Mouse (Mus musculus): ENCODE measurements around the gene Efcab6. TPM values are rescaled to one million over a fixed set of nuclear protein-coding genes. Genes with fewer than 3 reads are reported as not detected.

Gene Efcab6
- polyA plus RNA-seq, 1 experiment from 2014 or later, result 0.10 TPM

- Histone ChIP-seq H3K9ac (no peak overlapping the region), H3K27me3 (replicated peaks) (no peaks in the 10 kb centered on the region), H3K4me2 (replicated peaks) (no peak overlapping the region), H3K36me3 (no peaks in the 10 kb centered on the region), H3K9me3 (no peaks in the 10 kb centered on the region), H3K27ac (no peak overlapping the region), H3K4me3 (replicated peaks) (no peak overlapping the region), H3K4me1 (replicated peaks) (no peaks in the 10 kb centered on the region; the same call in 1 of the 2 replicates)
- WGBS, result 88% methylated on average over 7 of the region's 7 CpGs
- no peak for ATAC-seq
These were observed 108.2 kb downstream of the Efcab6 start for GRCm38 (mm10) chr15:83956996-83957395.

- WGBS, result 68% methylated on average over 8 of the region's 8 CpGs
- Histone ChIP-seq H3K36me3 (no peaks in the 10 kb centered on the region), H3K4me2 (replicated peaks) (no peak overlapping the region), H3K27ac (no peak overlapping the region), H3K27me3 (replicated peaks) (no peaks in the 10 kb centered on the region), H3K9ac (no peak overlapping the region), H3K4me3 (replicated peaks) (no peak overlapping the region), H3K4me1 (replicated peaks) (no peaks in the 10 kb centered on the region; the same call in 1 of the 2 replicates), H3K9me3 (no peaks in the 10 kb centered on the region)
- ATAC-seq, result no peak
These were observed 109.1 kb downstream of the Efcab6 start for GRCm38 (mm10) chr15:83955948-83956707.

GRCm38 (mm10) chr15:83949729-83950491 lies 115.3 kb downstream of the Efcab6 start:
- Histone ChIP-seq H3K9ac (no peak overlapping the region), H3K4me1 (replicated peaks) (no peaks in the 10 kb centered on the region), H3K27me3 (replicated peaks) (no peaks in the 10 kb centered on the region), H3K4me3 (replicated peaks) (no peak overlapping the region), H3K9me3 (no peaks in the 10 kb centered on the region), H3K4me2 (replicated peaks) (no peak overlapping the region), H3K36me3 (no peaks in the 10 kb centered on the region), H3K27ac (no peak overlapping the region)
- WGBS, result 39% methylated on average over 16 of the region's 16 CpGs
- no peak for ATAC-seq

- Histone ChIP-seq H3K4me1 (replicated peaks) (no peaks in the 10 kb centered on the region), H3K4me2 (replicated peaks) (no peak overlapping the region), H3K9me3 (no peaks in the 10 kb centered on the region), H3K4me3 (replicated peaks) (no peak overlapping the region), H3K9ac (no peak overlapping the region), H3K36me3 (no peaks in the 10 kb centered on the region), H3K27ac (no peak overlapping the region), H3K27me3 (replicated peaks) (no peaks in the 10 kb centered on the region)
- WGBS, result 39% methylated on average over 5 of the region's 5 CpGs
- ATAC-seq, result no peak
These were observed 125.5 kb downstream of the Efcab6 start for GRCm38 (mm10) chr15:83939703-83940102.

GRCm38 (mm10) chr15:83938466-83938865 lies 126.7 kb downstream of the Efcab6 start:
- Histone ChIP-seq H3K9ac (no peak overlapping the region), H3K4me3 (replicated peaks) (no peak overlapping the region), H3K9me3 (no peaks in the 10 kb centered on the region), H3K4me1 (replicated peaks) (no peaks in the 10 kb centered on the region), H3K36me3 (no peaks in the 10 kb centered on the region), H3K27ac (no peak overlapping the region), H3K4me2 (replicated peaks) (no peak overlapping the region), H3K27me3 (replicated peaks) (no peaks in the 10 kb centered on the region)
- WGBS, result 72% methylated on average over 2 of the region's 2 CpGs
- ATAC-seq, result no peak

- WGBS, result 88% methylated on average over 4 of the region's 4 CpGs
These were observed 128.7 kb downstream of the Efcab6 start for GRCm38 (mm10) chr15:83936506-83936905.

GRCm38 (mm10) chr15:83934816-83935215 lies 130.4 kb downstream of the Efcab6 start:
- Histone ChIP-seq H3K9ac (no peak overlapping the region), H3K27me3 (replicated peaks) (no peaks in the 10 kb centered on the region), H3K36me3 (no peaks in the 10 kb centered on the region), H3K4me3 (replicated peaks) (no peak overlapping the region), H3K27ac (no peak overlapping the region), H3K4me1 (replicated peaks) (no peaks in the 10 kb centered on the region), H3K4me2 (replicated peaks) (no peak overlapping the region), H3K9me3 (no peaks in the 10 kb centered on the region)
- no peak for ATAC-seq
- 52% methylated on average over 2 of the region's 2 CpGs for WGBS

More at GRCm38 (mm10) chr15:83936506-83936905, 128.7 kb downstream of the Efcab6 start:
- H3K36me3 ChIP-seq, result no peaks in the 10 kb centered on the region
- H3K9ac ChIP-seq, result no peak overlapping the region
- no peaks in the 10 kb centered on the region for H3K9me3 ChIP-seq
- ATAC-seq, result no peak
- H3K4me1 ChIP-seq (replicated peaks), result no peaks in the 10 kb centered on the region
- no peaks in the 10 kb centered on the region for H3K27me3 ChIP-seq (replicated peaks)
- H3K4me2 ChIP-seq (replicated peaks), result no peak overlapping the region
- no peak overlapping the region for H3K27ac ChIP-seq
- no peak overlapping the region for H3K4me3 ChIP-seq (replicated peaks)

GRCm38 (mm10) chr15:83925338-83925737 lies 139.8 kb downstream of the Efcab6 start:
- H3K4me1 ChIP-seq (replicated peaks), result no peaks in the 10 kb centered on the region

GRCm38 (mm10) chr15:83924656-83925055 lies 140.5 kb downstream of the Efcab6 start:
- no peak overlapping the region for H3K4me2 ChIP-seq (replicated peaks)
- no peak overlapping the region for H3K27ac ChIP-seq
- ATAC-seq, result no peak
- WGBS, result 25% methylated on average over 4 of the region's 4 CpGs
- H3K4me3 ChIP-seq (replicated peaks), result no peak overlapping the region
- H3K9ac ChIP-seq, result no peak overlapping the region
- H3K27me3 ChIP-seq (replicated peaks), result no peaks in the 10 kb centered on the region
- H3K9me3 ChIP-seq, result no peaks in the 10 kb centered on the region
- H3K4me1 ChIP-seq (replicated peaks), result no peaks in the 10 kb centered on the region
- H3K36me3 ChIP-seq, result no peaks in the 10 kb centered on the region

More at GRCm38 (mm10) chr15:83925338-83925737, 139.8 kb downstream of the Efcab6 start:
- Histone ChIP-seq H3K36me3 (no peaks in the 10 kb centered on the region), H3K4me2 (replicated peaks) (no peak overlapping the region), H3K9me3 (no peaks in the 10 kb centered on the region), H3K27me3 (replicated peaks) (no peaks in the 10 kb centered on the region), H3K4me3 (replicated peaks) (no peak overlapping the region), H3K9ac (no peak overlapping the region), H3K27ac (no peak overlapping the region)
- ATAC-seq, result no peak
- 65% methylated on average over 3 of the region's 3 CpGs for WGBS

- Histone ChIP-seq H3K36me3 (no peaks in the 10 kb centered on the region), H3K27ac (no peak overlapping the region), H3K27me3 (replicated peaks) (no peaks in the 10 kb centered on the region), H3K4me1 (replicated peaks) (no peaks in the 10 kb centered on the region), H3K4me3 (replicated peaks) (no peak overlapping the region), H3K9ac (no peak overlapping the region), H3K9me3 (no peaks in the 10 kb centered on the region), H3K4me2 (replicated peaks) (no peak overlapping the region)
- no peak for ATAC-seq
- WGBS, result 74% methylated on average over 10 of the region's 10 CpGs
These were observed 149.8 kb downstream of the Efcab6 start for GRCm38 (mm10) chr15:83915376-83915775.

- no peak for ATAC-seq
- Histone ChIP-seq H3K4me3 (replicated peaks) (no peak overlapping the region), H3K9me3 (no peaks in the 10 kb centered on the region), H3K27ac (no peak overlapping the region), H3K4me1 (replicated peaks) (no peaks in the 10 kb centered on the region), H3K36me3 (no peaks in the 10 kb centered on the region), H3K4me2 (replicated peaks) (no peak overlapping the region), H3K9ac (no peak overlapping the region), H3K27me3 (replicated peaks) (no peaks in the 10 kb centered on the region)
- 85% methylated on average over 14 of the region's 14 CpGs for WGBS
These were observed 152.0 kb downstream of the Efcab6 start for GRCm38 (mm10) chr15:83913028-83913714.

- H3K9me3 ChIP-seq, result no peaks in the 10 kb centered on the region
- 81% methylated on average over 13 of the region's 13 CpGs for WGBS
- H3K27me3 ChIP-seq (replicated peaks), result 0 out of 2 replicates have a peak, but pooled peaks cover 2% of the 10 kb centered on the region
- no peak overlapping the region for H3K4me2 ChIP-seq (replicated peaks)
- no peak overlapping the region for H3K27ac ChIP-seq
- no peaks in the 10 kb centered on the region for H3K4me1 ChIP-seq (replicated peaks)
- no peaks in the 10 kb centered on the region for H3K36me3 ChIP-seq
- H3K4me3 ChIP-seq (replicated peaks), result no peak overlapping the region
- no peak for ATAC-seq
- no peak overlapping the region for H3K9ac ChIP-seq
These were observed 158.7 kb downstream of the Efcab6 start for GRCm38 (mm10) chr15:83906472-83906871.
